Mouse (Mus musculus) bone marrow, adult 2 months (tissue): Measurements from ENCODE around the gene Dnaja4.

Experiments
- CTCF ChIP-seq: fragments of 200-500 bp; IDR thresholded peaks from 2 replicates; pipeline ENCODE4 v1.5.1; 2011; ENCODE audit warnings: low read length, control low read depth; ENCODE audit not compliant: control insufficient read depth, insufficient read depth
- POLR2A ChIP-seq: fragments of 200-500 bp; IDR thresholded peaks from 2 replicates; pipeline ENCODE4 v1.6.1; 2011; ENCODE audit warnings: low read depth, mild to moderate bottlenecking, control low read depth, low read length, borderline replicate concordance; ENCODE audit not compliant: control insufficient read depth

DNA sequence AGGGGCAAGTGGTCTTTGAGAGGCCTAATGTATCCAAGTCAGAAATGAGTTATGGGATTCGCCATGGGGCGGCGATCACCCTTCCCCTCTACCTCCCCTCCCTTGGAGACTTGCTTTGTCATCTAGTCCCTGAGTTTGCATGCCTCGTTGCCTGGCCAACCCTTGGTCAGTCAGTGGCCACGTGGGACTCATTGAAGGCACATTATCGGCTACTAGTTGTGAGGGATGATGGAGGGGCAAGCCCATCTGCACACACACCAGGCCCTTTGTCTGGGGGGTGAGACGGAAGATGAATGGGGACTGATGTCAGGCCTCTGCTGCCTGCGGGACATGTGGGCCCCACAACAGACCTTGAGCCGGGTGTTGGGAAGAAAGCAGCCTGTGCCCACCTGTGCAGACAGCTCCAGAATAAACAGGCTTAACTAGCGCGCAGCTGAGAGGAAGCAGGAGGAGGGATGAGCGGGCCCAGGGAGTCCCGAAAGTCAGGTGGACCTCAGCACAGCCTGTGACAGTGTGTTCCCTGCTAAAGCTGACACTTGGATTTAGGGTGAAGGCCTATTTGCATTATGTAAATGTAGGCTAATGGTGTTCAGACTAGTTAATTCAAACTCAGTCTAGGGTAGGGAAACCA, 47.2 kb downstream of the Dnaja4 start:
- TF ChIP-seq CTCF = no peak
- TF ChIP-seq POLR2A = no peak
